Mouse (Mus musculus) monocyte, adult 5-6 weeks (primary cell): ENCODE data around the gene Agmo. TPM values are rescaled to one million over a fixed set of nuclear protein-coding genes. Genes with fewer than 3 reads are reported as not detected.

Source experiments
- ATAC-seq: fragments of 153-309, 156-312 bp; replicated peaks from 2 replicates; pipeline ENCODE4 v1.8.0; 2017; ENCODE audit warnings: mild to moderate bottlenecking; ENCODE audit not compliant: low TSS enrichment, insufficient number of reproducible peaks, severe bottlenecking, poor library complexity, low FRiP score
- total RNA-seq: library from RNA; stranded (forward); fragments of 200-1000, 200-491, 200-594 nt; gene quantifications from 3 replicates; pipeline ENCODE4 v1.2.3, GENCODE M21; 2017

The Agmo gene
- total RNA-seq, 1 experiment from 2014 or later: 5.0 TPM

DNA sequence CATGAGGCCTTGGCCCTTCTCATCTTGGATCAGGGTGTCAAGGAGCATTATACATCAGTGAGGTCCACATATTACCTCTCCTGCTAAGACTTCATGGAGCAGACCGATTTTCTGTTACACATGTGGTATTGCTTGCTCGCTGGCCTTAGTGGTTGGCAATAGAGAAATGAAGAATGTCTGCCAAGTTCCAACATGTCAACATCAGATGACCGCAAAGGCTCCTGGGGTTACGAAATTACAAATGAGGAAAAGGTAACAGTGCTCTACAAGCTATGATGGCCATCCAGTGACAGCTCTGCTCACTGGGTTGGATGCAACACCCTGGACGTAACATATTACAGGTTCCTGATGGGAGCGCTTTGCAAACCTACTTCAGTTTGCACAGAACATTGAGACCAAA, 161.1 kb downstream of the Agmo start:
- ATAC-seq: no peak

DNA sequence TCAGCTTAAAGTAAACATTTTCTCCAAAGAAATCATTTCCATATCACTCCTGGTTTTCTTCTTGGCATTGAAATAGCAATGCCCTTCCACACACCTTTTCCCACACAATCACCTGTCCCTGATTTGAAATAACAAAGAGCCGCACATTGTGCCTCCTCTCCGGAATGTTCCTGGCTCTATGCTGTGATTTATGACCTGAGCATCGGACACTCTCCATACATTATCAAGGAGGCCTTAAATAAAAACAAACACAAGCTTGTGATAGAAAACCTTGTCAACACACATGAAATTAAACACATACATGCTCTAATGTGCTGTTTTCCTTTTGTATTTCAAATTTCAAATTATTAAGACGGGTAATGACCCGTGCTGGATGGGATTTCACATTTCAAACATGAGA, 184.9 kb downstream of the Agmo start:
- no peak for ATAC-seq

DNA sequence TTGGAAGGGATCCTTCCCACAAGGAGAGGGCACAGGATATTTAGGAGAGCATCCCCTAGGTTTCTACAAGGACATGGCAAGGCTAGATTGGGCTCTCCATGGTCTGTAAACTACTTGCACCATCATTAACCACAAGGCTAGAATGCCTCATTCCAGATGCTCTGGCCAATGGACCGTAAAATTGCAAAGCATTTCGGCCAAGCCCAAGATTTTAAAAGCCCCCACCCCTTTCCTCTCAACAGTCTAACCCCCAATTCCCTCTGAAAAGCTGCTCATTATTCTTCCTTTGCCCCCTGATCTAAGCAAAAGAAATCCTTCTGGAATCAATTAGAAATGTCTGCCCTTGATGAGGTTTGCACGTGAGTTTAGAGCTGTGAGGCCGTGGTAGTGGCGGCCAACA, 185.3 kb downstream of the Agmo start:
- ATAC-seq: no peak

DNA sequence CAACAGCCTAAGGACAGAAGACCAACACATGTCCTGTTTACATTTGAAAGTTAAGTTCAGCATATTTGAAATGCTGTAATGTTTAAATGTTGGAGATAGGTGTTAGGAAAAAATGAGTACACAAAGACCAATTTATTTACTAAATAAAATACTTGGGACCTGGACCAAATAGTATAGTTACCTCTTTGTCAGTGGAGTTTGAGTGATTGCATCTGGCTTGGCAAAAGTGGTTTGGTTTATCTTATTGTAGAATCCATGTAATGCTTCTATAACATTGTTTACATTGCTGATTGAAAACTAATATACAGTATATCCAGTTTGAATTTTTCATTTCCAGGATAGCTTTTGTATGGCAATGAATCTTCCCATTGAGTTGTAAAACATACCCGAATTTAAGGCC, 193.0 kb downstream of the Agmo start:
- ATAC-seq: no peak

DNA sequence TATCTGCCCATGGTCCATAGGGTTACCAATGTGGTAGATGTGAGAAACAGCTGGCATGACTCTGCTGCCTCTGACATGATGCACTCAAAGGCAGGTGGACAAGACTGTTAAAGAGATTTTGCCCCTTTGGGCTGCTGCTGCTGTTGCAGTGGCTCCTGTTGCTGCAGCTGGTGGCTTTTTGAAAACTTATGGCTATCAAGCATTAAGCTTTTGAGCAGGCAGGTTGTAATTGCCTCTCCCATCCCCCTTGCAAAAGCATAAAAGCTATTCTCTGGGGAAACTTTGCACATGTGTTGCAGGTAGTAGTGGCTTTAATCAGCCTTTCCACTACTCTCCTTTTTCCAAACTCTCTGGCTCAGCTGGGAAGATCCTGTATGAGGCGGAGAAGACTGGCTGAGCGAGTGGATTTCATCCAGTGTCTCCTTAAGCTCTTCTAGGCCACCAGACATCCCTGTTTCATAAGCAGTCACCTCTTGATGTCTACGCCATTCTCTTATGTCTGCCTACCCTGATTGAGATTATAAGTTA, 201.1 kb downstream of the Agmo start:
- ATAC-seq: no peak

DNA sequence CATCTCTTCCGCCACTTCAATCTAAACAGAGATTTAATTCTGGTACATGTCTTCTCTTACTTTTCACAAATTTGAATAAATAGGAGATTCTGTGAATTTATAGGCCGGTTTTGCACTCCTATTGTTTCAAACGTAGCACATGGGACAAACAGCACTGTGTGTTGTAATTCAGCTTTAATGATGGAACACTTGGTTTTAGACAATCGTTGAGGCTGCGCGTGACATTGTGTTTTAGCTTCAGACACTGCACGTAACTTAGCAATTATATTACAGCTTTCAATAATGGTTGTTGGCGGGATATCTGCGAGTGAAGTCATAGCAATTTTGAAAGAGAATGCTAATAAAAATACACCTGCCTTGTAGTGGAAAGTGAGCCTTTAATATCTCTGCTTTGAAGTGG, 203.8 kb downstream of the Agmo start:
- no peak for ATAC-seq

DNA sequence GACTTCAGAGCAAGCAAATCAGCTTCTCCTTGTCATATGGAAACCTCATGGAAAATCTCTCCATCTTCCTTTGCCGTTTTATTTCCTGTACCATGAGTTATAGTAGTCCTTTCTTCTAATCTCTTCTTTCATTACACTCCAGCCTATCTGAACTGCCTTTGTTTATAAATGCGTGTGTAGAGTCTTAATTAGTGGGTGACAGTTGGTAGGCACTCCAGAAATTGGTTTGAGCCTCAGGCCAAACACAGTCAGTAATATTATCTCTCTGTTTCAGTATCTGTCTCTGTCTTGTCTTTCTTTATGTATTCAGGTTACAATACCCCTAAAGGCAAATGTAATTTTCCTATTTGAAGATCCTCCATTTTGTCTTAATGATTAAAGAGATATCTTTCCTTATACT, 208.2 kb downstream of the Agmo start:
- ATAC-seq: no peak

DNA sequence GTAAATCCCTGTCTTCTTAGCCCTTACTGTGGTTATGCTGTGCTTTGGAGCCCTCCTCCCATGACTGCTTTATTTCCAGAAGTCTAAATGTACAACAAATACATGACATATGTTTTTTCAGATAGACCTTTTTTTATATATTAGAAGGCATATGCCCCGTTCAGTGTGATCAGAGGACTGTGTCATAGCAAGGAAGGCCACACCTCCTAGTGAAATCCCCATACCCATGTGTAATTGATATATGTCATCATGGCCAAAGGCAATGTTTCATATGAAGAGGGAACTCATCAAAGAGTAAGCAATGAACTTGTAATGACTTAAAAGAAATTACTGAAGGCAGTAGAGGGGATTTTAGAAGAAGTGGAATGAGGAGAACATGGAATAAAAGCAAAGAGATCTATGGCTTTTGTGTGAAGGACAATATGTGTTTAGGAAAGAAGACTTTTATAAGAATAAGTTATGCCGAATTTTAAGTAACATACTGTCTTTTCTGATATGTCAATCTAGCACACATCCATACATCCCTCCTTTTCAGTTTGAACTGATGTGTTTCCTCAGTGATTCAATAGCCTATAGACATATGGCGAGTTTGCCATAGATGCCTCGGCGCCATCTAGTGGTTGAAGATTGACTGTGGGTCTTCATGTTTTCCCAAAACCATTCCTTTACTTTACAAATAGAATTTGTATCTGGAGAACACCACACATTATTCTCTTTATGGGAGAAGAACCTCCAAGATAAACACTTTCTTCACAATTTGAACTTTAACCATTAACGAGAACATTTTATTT, 209.1 kb downstream of the Agmo start:
- ATAC-seq: no peak

DNA sequence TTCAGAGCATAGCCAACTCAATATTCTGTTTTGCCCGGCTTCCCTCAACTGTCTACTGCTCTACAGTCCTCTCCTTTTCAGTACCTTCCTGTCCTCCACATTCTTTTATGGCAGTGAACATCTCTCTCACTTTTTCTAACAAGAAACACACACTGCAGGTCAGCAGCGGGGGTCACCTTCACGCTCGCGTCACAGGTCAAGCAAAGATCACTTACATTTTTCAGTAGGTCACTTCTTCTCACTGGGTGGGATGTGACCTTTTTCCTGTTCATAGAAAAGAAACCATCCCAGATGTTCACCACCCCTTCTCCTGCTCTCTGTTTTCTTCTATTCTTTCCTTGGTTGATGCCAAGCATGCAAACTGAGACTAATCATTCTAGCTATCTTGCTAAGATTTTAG, 230.2 kb downstream of the Agmo start:
- ATAC-seq: no peak

DNA sequence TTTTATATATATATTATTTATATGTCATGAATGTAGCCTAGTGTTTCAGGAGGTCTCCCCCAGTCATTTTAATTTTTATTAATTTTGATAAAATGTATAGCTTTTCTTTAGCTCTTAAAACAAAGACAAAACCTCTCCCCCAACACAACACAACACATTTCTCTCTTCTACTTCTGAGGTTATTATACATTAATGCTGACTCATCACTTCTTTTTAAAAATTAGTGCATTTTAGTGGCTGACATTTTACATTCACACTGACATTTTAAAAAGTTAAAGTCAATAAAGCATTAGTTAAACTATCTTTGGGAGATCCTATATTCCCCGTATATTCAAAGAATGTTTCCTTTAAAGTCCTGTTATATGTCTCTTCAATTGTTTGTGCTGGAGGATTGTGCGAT, 235.4 kb downstream of the Agmo start:
- no peak for ATAC-seq

DNA sequence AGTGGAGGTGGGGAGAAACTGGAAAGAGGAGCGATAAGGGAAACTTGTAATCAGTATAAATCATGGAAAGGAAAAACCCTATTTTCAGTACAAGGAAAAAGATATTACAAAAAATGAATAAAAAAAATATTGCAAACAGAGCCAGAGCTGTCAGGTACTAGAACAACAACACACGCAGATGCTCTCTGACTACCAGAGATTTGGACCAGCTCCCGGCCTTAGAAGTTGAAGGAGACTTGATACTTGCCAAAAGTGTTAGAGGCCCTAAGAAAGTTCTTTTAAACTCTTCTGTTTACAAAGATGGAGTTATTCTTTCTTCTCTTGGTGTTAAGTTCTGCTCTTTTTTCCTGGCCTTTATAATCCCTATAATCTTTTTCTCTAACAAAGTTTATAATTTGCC, 246.6 kb downstream of the Agmo start:
- no peak for ATAC-seq

DNA sequence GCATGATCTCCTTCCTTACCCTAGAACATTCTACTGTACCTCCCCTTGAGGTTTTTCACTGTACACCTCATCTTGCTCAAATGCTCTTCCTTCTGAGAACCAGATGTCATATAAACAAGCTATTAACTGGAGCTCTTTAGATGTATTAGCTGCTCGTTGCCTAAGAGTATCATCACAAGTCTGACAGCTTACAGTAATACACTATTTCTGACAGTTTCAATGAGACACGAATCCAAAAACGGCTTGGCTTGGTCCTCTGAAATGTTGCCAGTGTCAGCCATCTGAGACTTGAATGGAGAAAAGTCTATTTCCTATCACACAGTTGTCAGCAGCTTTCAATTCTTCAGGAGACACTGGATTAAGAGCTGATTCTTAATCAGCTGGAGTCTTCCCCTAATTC, 257.4 kb downstream of the Agmo start:
- ATAC-seq: no peak

DNA sequence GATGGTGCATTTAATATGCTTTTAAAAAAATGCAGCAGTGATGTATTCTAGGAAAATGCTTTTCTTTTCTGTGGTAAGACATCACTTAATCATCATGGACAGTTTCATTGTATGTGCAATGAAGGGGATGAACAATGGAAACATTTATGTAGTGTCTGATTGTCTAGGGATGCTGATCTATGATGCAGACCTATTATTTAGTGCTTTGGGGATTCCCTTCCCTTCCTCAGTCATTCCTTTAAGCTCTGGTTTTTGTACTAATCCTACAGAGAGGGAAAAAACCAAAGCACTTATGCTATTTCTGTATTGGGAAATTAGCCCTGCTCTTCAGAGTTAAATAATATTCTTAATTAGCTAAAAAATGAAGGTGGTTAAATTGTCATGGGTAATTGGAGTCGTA, 266.0 kb downstream of the Agmo start:
- ATAC-seq: no peak

DNA sequence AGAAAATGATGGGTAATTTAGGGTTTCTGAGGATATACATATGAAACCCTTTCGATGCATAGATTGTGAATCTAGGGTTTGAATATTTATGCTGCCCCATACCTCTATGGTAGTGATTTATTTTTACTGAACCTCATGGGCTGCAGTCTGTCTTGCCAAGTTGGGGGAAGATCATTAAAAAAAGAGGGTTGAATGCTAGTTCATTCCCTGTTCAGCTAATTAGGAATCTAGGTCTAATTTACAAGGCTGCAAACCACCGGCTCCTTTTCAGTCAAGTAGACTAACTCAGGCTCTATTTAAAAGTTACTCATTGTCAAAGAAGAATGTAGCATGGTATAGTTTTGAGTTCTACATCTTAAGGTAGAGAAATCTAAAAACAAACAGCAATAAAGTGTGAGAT, 266.4 kb downstream of the Agmo start:
- ATAC-seq: no peak

DNA sequence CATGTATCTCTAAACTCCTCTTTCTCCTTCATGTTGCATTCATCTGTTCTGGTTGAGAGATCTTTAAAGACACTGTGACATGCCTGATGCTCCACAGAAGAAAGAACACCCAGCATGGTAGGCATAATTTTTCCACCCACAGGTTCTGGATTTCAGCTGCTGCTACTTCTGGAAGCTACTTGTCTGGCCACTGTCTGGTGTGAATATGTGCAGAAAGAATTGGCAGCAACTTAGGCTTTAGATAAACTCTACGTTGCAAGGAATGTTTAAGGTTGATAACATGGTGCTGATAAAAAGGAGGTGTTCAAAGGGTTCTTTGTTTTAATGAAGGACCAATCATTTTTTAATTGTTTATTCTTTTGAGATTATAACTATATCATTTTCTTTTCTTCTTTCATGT, 280.3 kb downstream of the Agmo start:
- ATAC-seq: no peak

DNA sequence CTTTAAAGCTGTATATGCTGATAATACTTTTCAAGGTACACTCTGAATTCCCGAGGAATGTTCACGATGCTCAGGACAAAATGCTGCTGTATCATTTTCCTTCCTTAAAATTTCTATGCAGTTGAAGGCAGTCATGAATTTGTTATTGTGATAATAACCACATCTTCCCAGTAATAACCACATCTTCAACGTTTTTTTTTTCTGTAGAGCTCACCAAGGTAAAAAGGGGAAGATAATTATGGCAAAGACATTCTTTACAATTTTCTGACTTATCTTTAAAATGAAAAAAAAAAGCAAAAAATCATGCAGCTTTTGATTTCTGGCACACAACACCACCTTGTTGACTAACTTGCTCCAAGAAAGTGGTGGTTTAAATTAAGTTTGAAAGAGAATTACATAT, 283.2 kb downstream of the Agmo start:
- ATAC-seq: no peak

DNA sequence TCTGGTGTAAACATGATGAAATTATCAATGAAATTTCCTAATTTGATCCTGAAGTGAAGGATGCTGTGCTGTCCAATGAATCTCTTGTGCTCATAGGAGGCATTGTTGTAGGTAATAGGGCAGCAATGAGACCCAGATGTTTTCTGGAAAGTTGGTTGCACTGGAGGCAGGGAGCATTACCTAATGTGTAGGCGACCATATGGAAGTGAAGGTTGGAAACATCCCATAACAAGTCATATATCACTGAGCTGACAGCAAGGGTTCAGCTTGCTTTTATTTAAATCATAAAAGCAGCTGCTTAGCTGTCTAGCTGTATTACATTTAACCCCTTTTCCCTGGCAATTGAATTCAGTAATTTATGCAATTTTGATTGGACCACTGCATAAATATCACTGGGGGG, 299.6 kb downstream of the Agmo start:
- no peak for ATAC-seq

DNA sequence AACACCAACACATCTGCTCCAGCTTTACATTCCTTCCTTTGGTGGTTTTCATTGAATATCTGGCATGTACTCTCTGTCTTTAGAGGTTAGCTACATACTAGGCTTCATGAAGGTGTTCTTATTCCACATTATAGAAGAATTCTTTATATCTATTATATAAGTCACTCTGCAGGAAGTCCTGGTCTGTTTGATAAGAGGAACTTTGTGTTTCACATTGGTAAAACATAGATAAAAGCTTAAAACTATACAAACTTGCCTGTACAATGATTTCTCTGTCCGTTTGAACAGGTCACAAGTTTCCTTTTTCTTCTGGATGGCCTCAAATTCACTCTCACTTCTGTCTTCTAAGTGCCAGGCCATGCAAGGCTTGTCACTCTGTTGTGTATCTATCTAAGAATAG, 316.8 kb downstream of the Agmo start:
- ATAC-seq: no peak

DNA sequence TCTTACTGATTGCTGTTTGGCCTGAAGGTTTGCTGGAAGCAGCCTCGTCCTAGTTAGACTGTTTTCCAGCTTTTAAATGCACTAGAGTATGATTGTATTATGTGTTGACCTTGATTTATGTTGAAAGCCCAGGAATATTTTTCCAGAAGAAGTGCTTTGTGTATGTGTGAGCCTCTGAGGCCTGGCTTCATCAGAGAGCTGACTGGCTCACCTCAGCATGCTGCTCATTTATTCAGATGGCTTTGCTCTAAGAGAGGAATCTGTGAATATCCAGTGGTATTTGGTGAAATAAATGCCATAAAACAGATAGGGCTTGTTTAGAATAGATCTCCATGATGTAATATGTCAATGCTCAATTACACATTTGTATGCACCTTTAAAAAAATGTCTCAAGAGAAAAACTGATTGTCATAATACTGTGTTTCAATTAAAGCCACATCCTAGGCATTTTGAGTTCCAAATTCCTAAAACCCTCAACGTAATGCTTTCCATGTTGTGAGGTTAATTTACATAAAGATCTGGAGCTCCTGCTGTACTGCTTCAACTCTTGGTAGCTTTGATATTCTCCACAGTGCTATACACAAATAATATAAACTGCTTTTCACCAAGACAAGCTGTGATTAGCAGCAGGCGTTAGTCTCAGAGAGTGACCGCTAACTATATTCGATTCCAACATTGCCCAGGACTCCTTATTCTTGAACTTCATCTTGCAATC, 324.6 kb downstream of the Agmo start:
- ATAC-seq: no peak

DNA sequence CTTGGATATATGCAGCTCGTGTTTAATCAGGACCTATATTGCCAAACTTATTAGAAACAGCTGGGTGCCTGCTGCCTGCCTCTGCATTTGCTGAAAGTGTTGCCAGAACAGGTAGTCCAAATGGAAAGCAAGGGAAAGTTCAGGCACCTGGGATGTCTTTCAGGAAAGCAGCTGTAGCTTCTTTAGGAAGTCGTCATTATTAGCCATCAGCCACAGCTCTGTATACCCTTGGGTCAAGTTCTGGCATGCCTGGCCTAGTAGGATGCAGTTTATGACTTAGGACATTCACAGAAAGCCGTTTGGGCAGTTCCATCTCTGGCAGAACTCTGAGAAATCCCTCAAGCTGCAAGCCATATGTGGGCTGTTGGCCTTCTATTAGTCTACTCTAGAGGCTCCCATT, 330.5 kb downstream of the Agmo start:
- no peak for ATAC-seq
